ENCODE assay signal across 9 mouse cellular contexts in the genomic region with DNA sequence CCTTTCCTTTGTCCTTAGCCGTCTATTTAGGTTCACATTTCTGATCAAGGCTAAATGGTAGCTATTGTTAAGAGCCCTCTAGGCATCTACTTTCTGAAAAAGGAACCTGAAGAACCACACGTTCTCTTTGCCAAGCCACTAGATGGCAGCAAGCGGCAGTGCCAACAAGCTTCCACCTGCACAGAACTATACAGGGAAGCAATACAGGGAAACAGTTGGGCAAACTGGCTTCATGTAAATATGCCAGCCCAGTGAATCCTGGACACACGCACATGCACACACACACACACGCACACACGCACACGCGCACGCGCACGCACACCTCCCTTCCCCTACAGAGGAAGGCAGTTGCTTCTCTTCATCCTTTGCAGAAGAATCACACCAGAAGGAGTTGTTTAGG. TPM values are rescaled to one million over a fixed set of nuclear protein-coding genes. Genes with fewer than 3 reads are reported as not detected.
DNase-seq lines count a peak whose midpoint lies in the region; ATAC-seq and TF ChIP-seq lines count a peak whose summit lies in the region.
"Had no signal": no experiment of that assay in that cellular context is flagged by ENCODE, and none has a peak within 500 bp of the region (broad histone marks: within the 10 kb centered on the region; RNA-seq: fewer than 3 reads in every experiment).

No protein-coding gene starts in this region.

- no peaks in the 10 kb centered on the region for H3K9me3 ChIP-seq in ES-Bruce4 (replicated peaks; ENCODE audit: control insufficient read depth, insufficient read depth, low read length, poor library complexity, severe bottlenecking)
- no peaks in the 10 kb centered on the region for H3K9me3 ChIP-seq in embryonic facial prominence, embryonic 11.5 days (replicated peaks; ENCODE audit: control insufficient read depth, low read length)
- H3K9me3 ChIP-seq in lung, embryonic 14.5 days (ENCODE audit: low read depth, low read length) = no peaks in the 10 kb centered on the region

- no peak overlapping the region for H3K4me3 ChIP-seq in ES-Bruce4 (ENCODE audit: low read depth, low read length)
- H3K4me3 ChIP-seq in embryonic facial prominence, embryonic 11.5 days (ENCODE audit: low read depth, low read length) = no peak overlapping the region
- no peak overlapping the region for H3K4me3 ChIP-seq in lung, embryonic 14.5 days (ENCODE audit: low read depth, low read length)

- H3K9ac ChIP-seq in ES-Bruce4 (ENCODE audit: low read depth, poor library complexity, severe bottlenecking) = no peak overlapping the region
- H3K9ac ChIP-seq in embryonic facial prominence, embryonic 11.5 days (replicated peaks; ENCODE audit: low read length) = no peak overlapping the region
- no peak overlapping the region for H3K9ac ChIP-seq in lung, embryonic 14.5 days

- no peak for TF ChIP-seq POLR2A in ES-Bruce4 (IDR thresholded peaks at IDR 0.05; ENCODE audit: insufficient read depth, low read length)

- no peak for ATAC-seq in embryonic facial prominence, embryonic 11.5 days (replicated peaks; ENCODE audit: insufficient number of reproducible peaks, low FRiP score, low TSS enrichment, low read depth)
- ATAC-seq in lung, embryonic 14.5 days (ENCODE audit: insufficient read depth) = peak; percentile 75; the same call in 1 of the 2 replicates
- ATAC-seq in erythroid progenitor cell, adult 5-6 weeks (replicated peaks; ENCODE audit: low FRiP score, poor library complexity, severe bottlenecking) = no peak

- H3K36me3 ChIP-seq in ES-Bruce4 (ENCODE audit: control insufficient read depth, insufficient read depth, low read length, poor library complexity, severe bottlenecking) = no peaks in the 10 kb centered on the region
- no peaks in the 10 kb centered on the region for H3K36me3 ChIP-seq in embryonic facial prominence, embryonic 11.5 days (replicated peaks; ENCODE audit: control insufficient read depth, insufficient read depth, low read depth, low read length)
- H3K36me3 ChIP-seq in lung, embryonic 14.5 days (ENCODE audit: insufficient read depth) = no peaks in the 10 kb centered on the region

- intact Hi-C loops in heart, postnatal 10 days (cut with DNase I) = loop anchor here (1.0 to 5.0 kb wide), 5 partner anchors 109 to 549 kb away; no protein-coding TSS in a partner anchor

- H3K4me1 ChIP-seq in ES-Bruce4 (ENCODE audit: control insufficient read depth, insufficient read depth, low read length) = no peaks in the 10 kb centered on the region
- H3K4me1 ChIP-seq in embryonic facial prominence, embryonic 11.5 days (ENCODE audit: control insufficient read depth, insufficient read depth, low read length) = no peaks in the 10 kb centered on the region
- no peaks in the 10 kb centered on the region for H3K4me1 ChIP-seq in lung, embryonic 14.5 days (ENCODE audit: insufficient read depth)

- TF ChIP-seq CTCF in ES-Bruce4 (IDR thresholded peaks at IDR 0.05; ENCODE audit: low read depth, low read length) = peak; percentile 92
- peak; percentile 87 for TF ChIP-seq CTCF in lung, embryonic 14.5 days (IDR thresholded peaks at IDR 0.05; ENCODE audit: low read depth)

- no peak overlapping the region for H3K4me2 ChIP-seq in embryonic facial prominence, embryonic 11.5 days (ENCODE audit: low read depth, low read length)
- no peak overlapping the region for H3K4me2 ChIP-seq in lung, embryonic 14.5 days

- H3K27ac ChIP-seq in ES-Bruce4 (ENCODE audit: insufficient read depth, low read length) = no peak overlapping the region
- no peak overlapping the region for H3K27ac ChIP-seq in embryonic facial prominence, embryonic 11.5 days (replicated peaks; ENCODE audit: low read depth, low read length)
- H3K27ac ChIP-seq in lung, embryonic 14.5 days (ENCODE audit: low read depth) = no peak overlapping the region

- peak; percentile 69 to 77 for DNase-seq in adrenal gland, postnatal 36 days
- peak; percentile 76 for DNase-seq in embryonic facial prominence, embryonic 11.5 days (ENCODE audit: low spot score)
- peak; percentile 62 to 72 for DNase-seq in heart, postnatal 10 days
- DNase-seq in kidney, postnatal 36 days = peak; percentile 73 to 83
- DNase-seq in lung, embryonic 14.5 days = peak; percentile 83
- peak; percentile 44 for DNase-seq in ovary, postnatal 14 days (ENCODE audit: low spot score)

- WGBS in embryonic facial prominence, embryonic 11.5 days = 31% methylated on average over 11 of the region's 11 CpGs
- 31% methylated on average over 11 of the region's 11 CpGs for WGBS in lung, embryonic 14.5 days

- TF ChIP-seq EP300 in ES-Bruce4 (IDR thresholded peaks at IDR 0.05; ENCODE audit: insufficient read depth, low read depth, low read length) = no peak

- H3K27me3 ChIP-seq in ES-Bruce4 (ENCODE audit: control insufficient read depth, insufficient read depth, low read length, poor library complexity, severe bottlenecking) = no peaks in the 10 kb centered on the region
- H3K27me3 ChIP-seq in embryonic facial prominence, embryonic 11.5 days (ENCODE audit: control insufficient read depth, insufficient read depth, low read length) = no peaks in the 10 kb centered on the region
- no peaks in the 10 kb centered on the region for H3K27me3 ChIP-seq in lung, embryonic 14.5 days (ENCODE audit: insufficient read depth, low read length)

RNA-seq across cellular contexts. Expression of a gene that starts 7.1 kb away (rescaled TPM):
- polyA plus RNA-seq in ES-Bruce4 (2011; ENCODE audit: insufficient read depth, insufficient read length, low read depth, missing spikeins) = not detected in 2 replicates
- not detected for total RNA-seq in adrenal gland, postnatal 36 days (2021)
- polyA plus RNA-seq in embryonic facial prominence, embryonic 11.5 days (2014; fragmentation: Nextera tagmentation; extraction: Ambion mirVana) = 0.10 and 0.11 TPM in 2 replicates
- not detected for total RNA-seq in heart, postnatal 10 days (2021)
- polyA plus RNA-seq in lung, embryonic 14.5 days (2014; fragmentation: Nextera tagmentation; extraction: Ambion mirVana) = 12.3 and 14.3 TPM in 2 replicates
- not detected in 2 replicates for total RNA-seq in erythroid progenitor cell, adult 5-6 weeks (2015; ENCODE audit: low replicate concordance)
- total RNA-seq in erythroid progenitor cell, adult 5-6 weeks (2017; ENCODE audit: low replicate concordance) = not detected in 2 replicates
- total RNA-seq: gastrocnemius, postnatal 36 days had no signal
